Mouse (Mus musculus) mouse trophoblast stem cell (cell line): ENCODE results near the gene Suco.

Source experiments
- in situ Hi-C, 2 experiments: fragments of 300-500 bp; cut with MseI, MboI; formaldehyde crosslinking; loops; 2 replicates in 1 of 2; 3 replicates in 1 of 2; pipeline ENCODE4 v1.15.1; 2025

Suco gene

DNA sequence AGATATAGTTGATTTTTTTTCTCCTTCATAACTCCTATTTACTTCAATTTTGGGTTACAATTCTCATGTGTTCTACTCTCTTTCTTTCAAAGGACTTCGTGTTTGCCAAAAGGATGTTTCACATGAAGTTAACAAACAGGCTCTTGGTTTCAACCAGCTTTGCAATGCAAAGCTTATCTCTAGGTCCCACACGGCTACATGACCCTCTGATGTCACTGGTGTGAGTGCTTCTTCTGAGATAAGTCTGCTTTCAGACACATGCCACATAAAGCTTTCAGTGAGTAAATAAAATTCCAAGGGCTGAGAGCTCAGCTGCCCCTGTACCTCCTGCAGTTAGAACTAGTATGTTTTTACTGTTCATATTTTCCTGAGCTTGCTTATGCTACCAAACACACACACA, 18.1 kb upstream of the Suco start:
- in situ Hi-C loops: no loop called here

GRCm38 (mm10) chr1:161894126-161894525, 17.6 kb upstream of the Suco start:
- in situ Hi-C loops: no loop called here

DNA sequence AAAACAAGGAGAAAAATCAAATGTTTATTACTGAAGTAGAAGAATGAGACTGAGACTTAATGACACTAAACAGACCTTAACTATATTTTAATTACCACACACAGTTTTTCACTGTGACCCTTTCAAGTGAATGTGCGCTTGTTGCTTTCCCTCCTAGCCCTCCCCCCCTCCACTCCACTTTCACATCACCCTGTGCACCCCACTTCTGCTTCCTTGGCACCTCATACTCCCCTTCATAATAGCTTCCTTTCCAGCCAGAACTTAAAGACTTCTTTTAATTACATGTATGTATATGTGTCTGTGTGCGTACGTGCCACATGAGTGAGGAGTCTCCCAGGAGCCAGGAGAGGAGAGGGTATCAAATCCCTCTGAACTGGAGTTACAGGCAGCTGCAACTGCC, 12.3 kb upstream of the Suco start:
- in situ Hi-C loops: no loop called here

GRCm38 (mm10) chr1:161887679-161888260, 11.3 kb upstream of the Suco start:
- in situ Hi-C loops: no loop called here

GRCm38 (mm10) chr1:161885762-161886161, 9.3 kb upstream of the Suco start:
- in situ Hi-C loops: no loop called here

GRCm38 (mm10) chr1:161877580-161878142, 1.2 kb upstream of the Suco start:
- in situ Hi-C loops: loop anchor here (5.0 to 10.0 kb wide), 2 partner anchors 87 to 90 kb away; partner anchors contain the start of gene Pigc (in 2 of the 2)

GRCm38 (mm10) chr1:161875706-161876552, 553 bp downstream of the Suco start:
- in situ Hi-C loops: loop anchor here (5.0 to 10.0 kb wide), 2 partner anchors 89 to 91 kb away; partner anchors contain the start of gene Pigc (in 2 of the 2)

DNA sequence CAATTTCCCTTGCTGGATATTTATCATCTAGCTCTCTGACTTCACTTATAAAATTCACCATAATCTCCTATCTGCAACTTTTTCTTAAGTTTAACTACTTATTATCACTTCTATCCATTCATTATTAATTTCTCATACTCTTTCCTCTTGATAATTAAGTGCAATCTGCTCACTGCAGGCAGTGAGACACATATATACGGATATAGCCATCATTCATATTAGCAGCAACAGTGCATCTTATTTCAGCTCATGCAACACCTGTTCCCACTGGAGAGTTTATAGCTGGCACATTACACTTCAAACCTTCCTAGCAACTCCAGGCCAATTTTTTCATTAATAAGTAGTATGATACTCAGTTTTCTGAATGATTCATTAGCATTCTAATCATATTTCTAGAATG, 7.1 kb downstream of the Suco start:
- in situ Hi-C loops: no loop called here

DNA sequence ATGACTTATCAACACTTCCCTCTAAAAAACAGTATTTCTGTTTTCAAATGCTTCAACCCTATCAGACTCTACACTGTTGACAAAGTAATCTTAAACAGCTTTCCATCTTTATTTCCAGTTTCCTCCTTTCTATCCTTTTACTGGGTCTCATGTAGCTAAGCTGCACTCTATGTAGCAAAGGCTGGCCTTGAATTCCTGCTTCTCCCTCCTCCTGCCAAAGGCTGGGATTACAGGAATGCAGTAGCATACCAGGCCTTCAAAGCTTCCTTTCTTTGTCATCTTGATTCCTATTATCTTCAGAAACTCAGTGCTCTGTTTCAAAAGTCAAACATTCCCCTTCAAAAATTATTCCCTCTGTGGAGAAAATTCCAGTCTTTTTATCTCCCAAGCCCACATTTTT, 8.1 kb downstream of the Suco start:
- in situ Hi-C loops: no loop called here

DNA sequence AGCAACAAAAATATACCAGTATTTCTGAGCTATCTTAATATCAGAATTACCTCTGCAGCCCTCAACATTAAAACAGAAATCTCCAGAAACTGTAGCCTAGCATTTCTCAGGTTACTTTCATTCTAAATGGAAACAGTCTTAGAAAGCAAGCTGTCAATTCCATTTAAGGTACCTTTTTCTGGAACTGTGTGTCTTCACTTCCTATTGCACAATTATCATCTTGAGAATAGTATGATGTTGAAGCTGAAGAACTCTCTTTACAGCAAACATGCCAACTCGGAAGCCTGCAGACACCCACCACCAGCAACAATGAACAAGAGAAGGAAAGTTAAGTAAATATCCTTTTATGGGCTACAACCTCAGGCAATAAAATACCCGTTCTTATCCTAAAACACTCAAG, 12.7 kb downstream of the Suco start:
- in situ Hi-C loops: no loop called here

GRCm38 (mm10) chr1:161859248-161859647, 17.2 kb downstream of the Suco start:
- in situ Hi-C loops: no loop called here

DNA sequence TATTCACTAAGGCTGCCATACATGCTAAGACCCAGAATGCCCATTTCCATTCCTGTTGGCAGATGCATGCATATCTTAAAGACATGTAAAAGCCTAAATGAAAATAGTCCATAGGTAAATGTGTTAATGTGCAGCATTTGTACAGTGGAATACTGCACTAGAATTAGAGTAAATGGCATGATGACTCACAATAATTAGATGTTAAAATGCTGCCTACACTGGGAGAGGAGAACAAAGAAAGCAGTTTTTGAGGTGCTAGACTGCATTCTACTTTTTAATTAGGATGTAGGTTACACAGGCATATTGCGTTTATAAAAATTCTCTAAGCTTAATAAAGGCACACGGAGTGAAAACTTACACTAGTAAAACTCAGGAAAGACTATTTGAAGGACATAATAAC, 49.8 kb downstream of the Suco start:
- in situ Hi-C loops: no loop called here

GRCm38 (mm10) chr1:161809428-161809827, 67.1 kb downstream of the Suco start:
- in situ Hi-C loops: no loop called here

- in situ Hi-C loops: no loop called here
These were observed 67.5 kb downstream of the Suco start for GRCm38 (mm10) chr1:161808980-161809379.

GRCm38 (mm10) chr1:161804541-161804971, 71.9 kb downstream of the Suco start:
- in situ Hi-C loops: no loop called here

GRCm38 (mm10) chr1:161801321-161801720, 75.2 kb downstream of the Suco start:
- in situ Hi-C loops: no loop called here

- in situ Hi-C loops: no loop called here
These were observed 76.2 kb downstream of the Suco start for GRCm38 (mm10) chr1:161800256-161800655.

DNA sequence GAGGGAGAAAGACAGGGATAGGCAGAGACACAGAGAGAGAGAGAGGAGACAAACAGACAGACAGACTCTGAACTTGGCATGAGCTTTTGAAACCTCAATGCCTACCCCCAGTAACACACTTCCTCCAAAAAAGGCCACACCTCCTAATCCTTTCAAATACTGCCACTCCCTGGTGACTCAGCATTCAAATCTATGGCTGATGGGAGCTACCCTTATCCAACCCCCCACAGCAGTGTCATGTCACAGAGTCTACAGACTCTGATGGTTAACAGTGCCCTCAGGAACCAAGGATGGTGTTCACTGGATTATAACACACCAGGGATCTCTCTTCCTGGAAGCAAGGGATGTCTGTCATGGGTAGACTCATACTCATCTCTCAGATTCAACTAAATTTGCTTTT, 76.7 kb downstream of the Suco start:
- in situ Hi-C loops: no loop called here

- in situ Hi-C loops: no loop called here
These were observed 77.6 kb downstream of the Suco start for GRCm38 (mm10) chr1:161798866-161799265.

- in situ Hi-C loops: no loop called here
These were observed 81.9 kb downstream of the Suco start for GRCm38 (mm10) chr1:161794447-161795211.

GRCm38 (mm10) chr1:161793321-161793720, 83.2 kb downstream of the Suco start:
- in situ Hi-C loops: no loop called here

DNA sequence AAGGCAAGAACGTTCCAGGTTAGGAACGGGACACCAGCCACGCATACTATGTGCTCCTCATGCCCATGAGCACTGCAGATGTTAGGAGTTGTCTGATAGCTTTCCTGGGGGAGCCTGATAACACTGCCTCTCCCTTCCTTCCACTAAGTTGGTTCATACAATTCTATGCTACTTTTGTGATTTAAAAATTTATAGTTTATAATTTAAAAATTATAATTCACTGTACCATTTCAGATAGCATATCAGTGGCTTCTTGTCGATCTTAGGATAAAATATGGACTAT, 83.9 kb downstream of the Suco start:
- in situ Hi-C loops: no loop called here
